Mouse (Mus musculus): ENCODE data around the gene Grk1.

The Grk1 gene

DNA sequence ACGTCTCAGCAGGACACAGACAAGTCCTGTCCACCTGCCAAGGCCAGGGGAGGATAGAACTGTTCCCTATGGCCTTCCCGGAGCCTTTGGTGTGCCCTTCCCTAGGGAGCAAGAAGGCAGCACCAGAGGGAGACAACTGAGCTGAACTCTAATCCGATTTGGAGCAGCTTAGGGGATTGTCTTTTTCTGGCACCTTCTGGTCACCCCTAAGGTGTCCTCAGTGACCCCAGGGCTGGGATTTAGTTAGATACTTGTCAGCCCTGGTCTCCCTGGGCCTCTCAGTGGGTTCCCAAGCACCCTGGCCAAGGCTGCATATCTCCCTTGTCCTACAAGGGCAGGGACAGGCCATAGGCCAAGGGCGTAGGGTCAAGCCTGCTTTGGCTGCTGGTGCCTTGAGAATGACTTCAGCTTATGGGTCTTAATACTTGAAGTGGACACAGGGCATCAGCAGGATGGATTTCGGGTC, at the start of gene Grk1:
TSS of gene Grk1 (plus strand) at position 416 of the 466 bp plus-strand sequence.
- DNase-seq = no peak

DNA sequence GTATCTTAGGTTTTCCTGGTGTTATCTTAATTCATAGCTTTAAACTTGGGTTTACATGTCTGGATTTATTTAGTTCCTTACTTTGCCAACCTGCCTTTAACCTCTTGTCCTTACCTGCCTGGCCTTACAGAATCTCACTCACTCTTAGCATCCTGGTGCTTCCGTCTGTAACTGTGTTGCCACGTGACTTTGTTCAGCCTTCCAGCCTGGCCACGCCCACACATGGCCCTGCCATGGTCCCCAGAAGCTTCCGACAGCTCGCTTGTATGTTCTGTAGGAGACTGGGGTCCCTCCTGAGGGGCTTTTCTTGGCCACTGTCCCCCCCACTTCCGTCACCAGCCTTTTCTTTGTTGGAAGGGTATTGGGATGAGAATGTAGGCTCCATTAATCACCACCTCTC, 48.7 kb upstream of the Grk1 start:
- DNase-seq = no peak

DNA sequence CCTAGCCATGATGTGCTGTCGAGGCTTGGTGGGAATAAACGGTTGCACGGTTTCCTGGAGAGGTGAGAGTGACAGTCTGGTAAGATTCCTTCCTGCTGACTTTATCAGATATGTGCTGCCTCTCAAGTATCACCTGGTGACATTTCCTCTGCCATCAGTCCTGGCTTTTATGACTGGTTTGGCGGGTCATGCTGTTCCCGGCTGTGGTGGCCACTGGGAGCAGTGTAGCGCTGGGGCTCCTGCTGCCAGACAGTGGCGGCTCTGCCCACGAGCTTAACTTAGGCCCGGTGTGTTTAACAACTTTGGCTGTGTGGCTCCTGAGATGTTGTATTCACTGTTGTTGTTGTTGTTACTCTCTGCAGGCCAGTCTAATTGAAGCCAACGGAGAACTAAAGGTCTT, 48.2 kb upstream of the Grk1 start:
- DNase-seq = no peak

DNA sequence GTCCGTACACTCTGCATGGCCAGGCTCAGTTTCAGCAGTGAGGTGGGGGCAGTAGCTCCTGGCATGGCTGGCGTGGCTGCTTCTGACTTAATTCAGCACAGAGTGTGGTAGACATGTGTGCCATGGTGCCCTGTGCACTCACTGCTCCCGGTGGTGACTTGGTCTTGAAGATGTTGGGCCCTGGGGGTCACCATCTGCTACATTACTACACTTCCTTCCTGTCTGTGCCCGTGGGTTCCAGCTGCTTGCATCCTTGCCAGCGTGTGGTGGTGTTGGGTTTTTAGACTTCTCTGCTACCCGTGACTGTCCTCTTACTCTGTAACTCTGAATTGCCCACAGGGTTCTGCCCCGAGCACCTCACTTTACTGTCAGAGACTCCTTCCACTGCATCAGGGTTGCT, 44.7 kb upstream of the Grk1 start:
- no peak for DNase-seq

DNA sequence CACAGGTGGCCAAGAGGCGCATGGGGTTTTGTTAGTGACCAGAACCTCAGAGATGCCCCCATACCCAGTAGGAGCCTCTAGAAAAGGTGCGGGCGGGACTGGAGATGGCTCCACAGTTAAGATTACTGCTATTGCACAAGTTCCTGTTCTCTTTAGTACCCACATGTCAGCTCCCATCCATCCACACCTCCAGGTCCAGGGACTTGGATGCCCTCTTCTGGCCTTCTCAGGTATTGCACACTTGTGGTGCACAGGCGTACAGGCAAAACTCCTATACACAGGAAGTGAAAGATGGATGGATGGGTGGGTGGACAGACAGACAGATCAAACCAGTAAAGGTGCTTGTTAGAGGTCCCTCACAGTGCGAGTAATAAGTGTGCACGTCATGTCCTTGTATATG, 43.0 kb upstream of the Grk1 start:
- peak in 1 of 2 experiments; percentile 16 for DNase-seq

DNA sequence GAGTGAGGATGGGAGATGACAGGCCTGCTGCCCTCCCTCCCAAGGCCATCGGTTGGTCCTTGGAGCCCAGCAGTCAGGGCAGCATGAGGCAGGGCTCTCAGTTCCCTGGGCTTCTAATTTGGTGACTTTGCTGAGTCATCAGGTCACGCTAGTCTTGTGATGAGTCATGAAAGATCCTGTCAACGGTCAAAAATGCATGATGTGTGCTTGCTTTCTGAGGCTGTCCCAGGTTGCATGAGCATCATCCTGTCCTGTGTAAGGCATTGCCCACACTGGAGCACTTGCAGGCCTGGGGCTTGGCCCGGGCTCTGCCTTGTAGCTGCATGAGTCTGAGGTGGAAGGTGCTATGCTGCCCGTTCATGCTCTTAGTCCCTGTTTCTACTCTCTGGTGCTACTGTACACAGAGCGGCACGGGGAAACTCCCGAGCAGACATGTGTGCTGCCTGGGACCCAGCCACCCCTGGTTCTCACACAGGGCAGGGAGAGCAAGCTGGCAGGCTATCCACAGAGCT, 31.7 kb upstream of the Grk1 start:
- DNase-seq = no peak

DNA sequence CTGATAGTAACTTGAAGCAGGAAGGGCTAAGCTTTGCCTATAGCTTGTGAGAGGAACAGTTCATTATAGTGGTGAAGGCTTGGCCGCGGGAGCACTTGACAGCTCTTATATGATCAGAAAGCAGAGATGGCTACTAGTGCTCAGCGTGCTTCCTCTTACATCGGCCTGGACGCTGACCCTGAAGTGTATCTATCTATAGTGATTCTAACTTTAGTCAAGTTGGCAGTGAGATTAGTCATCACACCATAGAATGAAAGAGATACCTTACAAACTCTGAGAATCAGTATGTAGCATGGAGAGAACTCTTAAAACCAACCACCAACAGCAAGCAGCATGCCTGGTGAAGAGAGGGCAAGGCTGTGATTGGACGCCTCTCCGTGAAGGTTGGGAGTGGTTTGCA, 23.3 kb upstream of the Grk1 start:
- no peak for DNase-seq

DNA sequence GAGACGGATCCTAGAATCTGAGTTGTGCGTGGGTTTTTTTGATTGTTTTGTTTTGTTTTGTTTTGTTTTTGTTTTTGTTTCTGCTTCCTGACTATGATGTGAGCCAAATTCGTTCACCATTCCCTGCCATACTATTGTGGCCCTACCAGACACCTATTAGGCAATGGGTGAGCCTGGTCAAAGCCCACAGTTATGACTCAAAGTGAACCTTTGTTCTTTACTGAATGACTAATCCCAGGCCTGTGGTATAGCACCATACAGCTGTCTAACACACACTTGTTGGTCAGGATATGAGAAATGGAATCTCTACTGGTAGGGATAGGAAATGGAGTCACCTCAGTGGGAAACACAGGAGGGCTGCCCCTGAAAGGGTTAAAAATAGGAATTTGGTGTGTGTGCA, 22.3 kb upstream of the Grk1 start:
- no peak for DNase-seq

DNA sequence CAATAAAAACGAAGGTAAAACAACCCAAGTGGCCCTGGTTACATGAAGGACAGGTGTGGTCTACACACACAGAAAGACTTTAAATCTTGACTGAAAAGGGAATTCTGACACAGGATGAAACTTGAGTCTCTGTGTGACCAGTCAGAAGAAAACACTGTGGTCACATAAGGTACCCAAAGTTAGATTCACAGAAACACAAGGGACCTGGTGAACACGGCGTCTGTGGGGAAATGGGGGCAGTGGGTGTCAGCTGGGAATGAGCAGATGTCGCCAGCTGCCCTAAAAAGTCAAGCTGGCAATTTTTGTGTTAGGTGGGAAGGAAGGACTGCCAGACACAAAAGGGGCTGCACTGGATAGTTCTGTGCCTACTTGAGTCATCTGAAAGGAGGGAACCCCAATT, 21.9 kb upstream of the Grk1 start:
- DNase-seq = no peak

DNA sequence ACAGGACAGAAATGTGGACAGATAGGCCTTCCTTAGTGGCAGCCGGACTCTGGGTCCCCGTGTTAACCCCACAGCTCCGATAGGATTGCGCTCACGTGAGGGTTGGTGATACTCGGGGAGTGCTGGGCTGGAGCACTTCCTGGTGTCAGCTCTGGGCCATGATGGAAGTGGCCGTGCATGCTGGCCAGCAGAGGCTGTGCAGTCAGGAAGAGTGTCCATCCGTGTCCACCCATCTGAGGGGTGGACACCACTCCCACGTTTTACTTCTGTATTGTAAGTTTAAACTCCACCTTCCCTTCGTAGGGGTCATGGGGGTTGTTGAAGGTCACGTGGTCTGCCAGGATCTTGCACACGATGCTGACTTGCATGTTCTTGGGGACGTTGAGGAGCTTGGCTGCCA, 18.5 kb upstream of the Grk1 start:
- no peak for DNase-seq

DNA sequence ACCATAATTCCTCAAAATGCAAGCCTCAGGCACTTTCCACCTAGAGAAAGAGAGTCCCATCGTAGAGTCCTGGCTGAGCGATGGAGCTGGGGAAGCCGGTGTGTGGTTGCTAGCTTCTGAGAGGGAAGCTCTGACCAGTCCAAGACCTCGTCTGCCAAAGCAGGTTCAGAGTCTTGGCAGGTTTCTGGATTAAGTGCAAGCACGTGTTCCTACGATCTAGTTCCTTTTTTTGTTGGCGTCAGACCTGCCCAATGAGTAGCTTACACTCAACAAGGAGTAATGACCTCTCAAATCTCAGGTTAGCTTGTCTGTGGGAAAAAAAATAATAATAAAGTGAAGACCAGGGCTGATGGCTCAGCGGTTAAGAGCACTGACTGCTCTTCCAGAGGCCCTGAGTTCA, 17.2 kb upstream of the Grk1 start:
- no peak for DNase-seq

DNA sequence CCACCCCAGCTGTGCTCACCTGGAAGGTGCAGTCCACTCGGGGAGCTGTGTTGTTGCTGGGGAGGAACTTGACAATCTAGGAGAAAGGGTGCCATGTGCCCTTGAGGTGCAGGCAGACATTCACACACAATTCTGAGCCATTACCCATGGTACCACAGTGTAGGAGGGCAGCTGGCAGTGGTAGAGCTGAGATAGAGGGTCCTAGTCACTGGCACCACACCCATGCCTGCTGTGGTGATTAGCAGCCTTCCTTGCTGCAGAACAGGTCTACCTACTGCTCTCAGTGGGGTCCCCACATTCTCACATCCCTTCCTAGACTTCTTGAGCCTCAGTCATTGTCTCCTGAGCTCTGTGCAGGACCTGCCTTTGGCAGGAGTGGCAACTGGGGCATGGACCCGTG, 16.1 kb upstream of the Grk1 start:
- DNase-seq = no peak

DNA sequence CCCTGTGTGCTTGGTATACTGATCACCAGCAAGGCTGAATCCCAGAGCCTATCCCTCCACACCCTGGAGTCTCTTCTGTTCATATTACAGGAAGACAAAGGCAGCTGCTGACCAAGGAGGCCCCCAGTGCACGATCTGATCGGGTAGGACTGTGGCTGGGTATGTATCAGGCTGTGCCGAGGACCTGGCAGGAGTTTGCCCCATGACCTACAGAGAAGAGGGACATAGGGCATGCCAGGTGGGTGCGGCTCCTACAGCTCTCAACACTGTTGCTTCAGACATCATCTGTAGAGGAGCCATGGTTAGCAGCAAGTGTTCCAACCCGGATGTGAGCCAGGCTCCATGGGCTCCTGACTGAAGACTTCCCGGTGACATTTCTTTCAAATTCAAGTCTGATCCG, 11.0 kb upstream of the Grk1 start:
- DNase-seq = no peak

DNA sequence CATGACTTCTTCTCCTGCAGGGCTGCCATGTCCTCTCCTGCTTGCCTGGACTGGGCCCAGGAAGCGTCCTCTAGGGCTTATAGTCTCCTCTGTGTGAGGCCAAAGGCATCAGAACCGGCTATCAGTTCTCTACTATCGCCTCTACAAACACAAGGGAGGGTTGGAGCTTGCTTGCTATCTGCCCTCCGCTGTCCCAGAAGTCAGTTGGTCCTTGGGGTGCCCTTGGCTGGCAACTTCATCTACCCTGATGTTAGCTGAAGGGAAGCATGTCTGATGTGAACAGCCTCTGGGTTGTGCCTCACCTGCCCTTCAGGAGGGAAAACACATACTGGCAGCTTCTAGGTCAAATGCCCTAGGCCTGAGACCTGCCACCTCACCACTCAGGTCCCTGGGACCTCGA, 8.2 kb upstream of the Grk1 start, which contains the start of gene Atp4b:
TSS of gene Atp4b (minus strand) at position 101 of the 400 bp plus-strand sequence.
- no peak for DNase-seq

DNA sequence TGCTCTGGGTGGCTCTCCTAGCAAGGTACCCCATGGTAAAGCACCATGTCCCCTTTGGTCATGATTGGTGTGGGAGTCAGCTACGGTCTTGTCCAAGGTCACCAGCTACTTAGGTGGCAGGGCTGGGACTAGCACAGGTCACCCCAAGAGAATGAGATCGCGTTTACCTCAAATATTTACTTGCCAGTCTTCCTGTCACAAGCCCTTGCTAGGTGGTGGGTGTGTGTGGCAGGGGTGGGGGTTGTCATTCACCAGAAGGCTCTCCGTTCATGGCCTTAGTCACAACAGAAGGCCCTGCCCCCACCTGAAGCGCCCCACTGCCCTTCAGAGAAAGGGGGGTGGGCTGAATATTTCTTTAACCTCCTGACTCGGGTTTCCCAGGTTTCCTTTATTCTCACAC, 1.4 kb upstream of the Grk1 start:
- no peak for DNase-seq

DNA sequence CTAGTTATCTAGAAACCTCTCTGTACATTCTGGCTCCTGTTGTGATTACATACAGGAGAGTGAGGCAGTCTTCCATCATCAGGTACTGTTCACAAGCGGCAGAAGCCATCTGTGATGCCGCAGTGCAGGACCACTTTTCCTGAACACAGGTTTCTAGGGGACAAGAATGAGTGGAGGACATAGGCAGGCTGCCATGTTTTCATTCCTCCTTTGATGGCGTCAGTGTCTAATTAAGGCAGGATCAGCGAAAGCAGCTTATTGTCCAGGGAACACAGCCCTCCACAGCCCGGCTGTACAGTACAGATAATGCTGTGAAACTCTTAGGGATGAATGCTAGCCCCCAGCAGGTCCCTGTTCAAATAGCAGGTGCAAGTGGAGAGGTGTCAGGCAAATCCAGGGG, 1.1 kb downstream of the Grk1 start:
- DNase-seq = no peak

DNA sequence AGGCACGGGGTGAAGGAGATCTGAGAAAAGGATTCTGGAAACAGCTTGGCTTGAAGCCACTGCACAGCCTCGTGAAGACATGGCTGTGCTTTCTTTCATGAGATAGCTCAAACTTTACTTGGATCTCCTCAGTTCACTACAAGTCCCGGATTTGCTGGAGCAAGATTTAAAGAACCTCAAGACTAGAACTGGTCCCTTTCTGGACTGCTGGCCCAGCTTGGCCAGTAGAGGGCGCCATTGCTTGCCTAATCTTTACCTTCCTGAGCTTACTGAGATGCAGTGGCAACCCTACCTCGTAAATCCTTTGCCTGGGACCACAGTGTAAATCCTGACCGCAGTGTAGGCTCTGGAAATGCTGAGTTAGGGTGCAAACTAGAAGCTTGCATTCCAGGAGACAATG, 6.7 kb downstream of the Grk1 start:
- DNase-seq = peak; percentile 48 to 72

DNA sequence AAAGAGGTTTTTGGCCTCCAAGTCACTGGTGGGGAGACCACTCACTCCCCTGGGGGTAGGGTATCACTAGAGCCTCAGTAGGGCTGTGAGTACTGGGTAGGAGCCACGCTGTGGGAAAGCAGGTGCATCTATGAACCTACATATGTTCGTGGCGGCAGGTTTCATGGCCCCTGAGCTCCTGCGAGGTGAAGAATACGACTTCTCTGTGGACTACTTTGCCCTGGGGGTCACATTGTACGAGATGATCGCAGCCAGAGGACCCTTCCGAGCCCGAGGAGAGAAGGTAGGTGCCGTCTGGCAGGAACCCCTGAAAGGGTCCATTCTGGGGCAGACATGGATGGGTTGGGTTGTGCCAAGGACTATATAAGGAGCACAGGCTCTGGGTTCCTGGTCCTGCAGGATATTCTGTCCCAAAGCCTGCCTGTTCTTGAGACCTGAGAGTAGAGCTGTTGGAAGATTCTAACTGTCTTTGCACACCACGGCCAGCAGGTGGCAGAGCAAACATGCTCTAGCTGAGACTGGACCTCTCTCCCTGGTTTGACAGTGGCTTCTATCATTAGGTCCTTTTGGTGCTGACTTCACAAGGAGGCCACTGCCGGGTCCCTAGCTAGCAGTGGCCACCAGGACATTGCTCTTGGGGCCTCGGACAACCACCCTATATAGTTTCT, 8.1 kb downstream of the Grk1 start:
- peak; percentile 45 to 63 for DNase-seq

DNA sequence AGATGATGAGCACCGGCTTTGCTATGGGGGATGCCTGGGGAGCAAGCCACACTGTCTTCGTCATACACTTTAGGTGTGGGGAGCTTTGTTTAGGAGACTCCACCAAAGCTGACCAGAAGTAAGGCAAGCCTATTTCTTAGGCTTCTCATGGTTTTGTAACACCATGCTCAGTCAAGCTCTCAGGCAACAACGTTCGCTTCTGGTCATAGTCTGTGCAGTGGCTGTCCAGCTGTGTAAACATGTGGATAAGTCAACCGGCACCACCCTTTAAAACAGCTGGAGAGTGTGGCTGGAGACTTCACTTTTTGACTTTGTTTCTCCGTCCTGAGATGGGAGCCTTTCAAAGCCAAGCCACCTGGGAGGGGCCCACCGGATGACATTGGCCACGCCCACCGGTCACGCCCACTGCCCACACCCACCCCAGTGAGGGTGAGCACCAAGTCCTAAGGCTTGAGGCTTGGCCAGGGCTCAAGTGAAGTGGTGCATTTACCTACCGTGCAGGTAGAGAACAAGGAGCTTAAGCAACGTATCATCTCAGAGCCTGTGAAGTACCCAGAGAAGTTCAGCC, 9.0 kb downstream of the Grk1 start:
- DNase-seq = peak in 1 of 2 experiments; percentile 10

DNA sequence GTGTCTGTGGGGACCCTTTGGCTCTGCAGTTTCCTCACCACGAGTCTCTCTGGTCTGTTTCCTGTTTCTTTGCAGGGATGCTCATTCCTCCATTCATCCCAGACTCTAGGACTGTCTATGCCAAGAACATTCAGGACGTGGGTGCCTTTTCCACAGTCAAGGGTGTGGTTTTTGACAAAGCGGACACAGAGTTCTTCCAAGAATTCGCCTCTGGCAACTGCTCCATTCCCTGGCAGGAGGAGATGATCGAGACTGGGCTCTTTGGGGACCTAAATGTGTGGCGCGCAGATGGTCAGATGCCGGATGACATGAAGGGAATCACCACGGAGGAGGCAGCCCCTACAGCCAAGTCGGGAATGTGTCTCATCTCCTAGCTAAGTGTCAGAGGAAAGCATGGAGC, 11.0 kb downstream of the Grk1 start:
- no peak for DNase-seq

DNA sequence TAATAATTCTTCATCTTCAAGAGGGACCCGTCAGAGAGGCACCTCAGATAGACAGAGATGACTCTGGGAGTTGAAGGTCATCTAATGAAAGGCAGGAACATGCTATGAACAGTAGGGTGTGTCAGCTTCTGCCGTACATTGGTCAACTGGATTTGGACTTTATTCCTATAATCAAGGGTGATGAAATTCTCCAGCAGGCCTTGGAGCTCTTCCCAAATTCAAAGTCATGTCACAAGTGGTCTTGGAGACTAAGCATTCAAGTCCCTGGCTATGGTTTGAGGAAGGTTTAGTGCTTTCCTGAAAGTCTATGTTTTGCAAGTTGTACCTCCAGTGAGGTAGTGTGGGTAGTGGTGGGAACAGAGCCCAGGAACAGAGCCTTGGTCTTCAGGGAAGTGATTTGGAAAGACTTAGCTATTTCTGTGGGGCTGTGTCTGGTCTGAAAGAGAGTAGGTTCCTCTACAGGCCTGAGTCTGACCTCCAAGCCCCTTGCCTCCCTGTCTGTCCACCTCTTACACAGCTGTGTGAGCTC, 14.3 kb downstream of the Grk1 start:
- DNase-seq = no peak

DNA sequence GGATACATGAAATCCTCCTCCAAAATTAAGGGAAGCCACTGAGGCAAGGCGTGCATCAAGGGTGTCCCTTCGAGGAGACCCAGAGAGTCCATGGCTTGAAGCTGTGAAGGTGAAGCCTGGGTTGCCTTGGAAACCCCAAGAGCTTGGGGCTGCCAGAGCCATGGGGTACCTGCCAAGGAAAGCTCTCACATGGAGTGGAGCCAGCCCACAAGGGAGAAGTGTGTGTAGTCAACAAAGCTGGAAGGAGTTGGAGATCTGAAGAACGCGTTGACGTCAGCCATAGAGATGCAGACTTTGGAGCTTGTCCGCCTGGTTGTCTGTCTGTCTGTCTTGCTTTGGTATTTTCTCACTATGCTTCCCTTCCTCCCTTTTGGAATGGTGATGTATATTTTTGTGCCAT, 16.1 kb downstream of the Grk1 start:
- DNase-seq = peak in 1 of 2 experiments; percentile 7

DNA sequence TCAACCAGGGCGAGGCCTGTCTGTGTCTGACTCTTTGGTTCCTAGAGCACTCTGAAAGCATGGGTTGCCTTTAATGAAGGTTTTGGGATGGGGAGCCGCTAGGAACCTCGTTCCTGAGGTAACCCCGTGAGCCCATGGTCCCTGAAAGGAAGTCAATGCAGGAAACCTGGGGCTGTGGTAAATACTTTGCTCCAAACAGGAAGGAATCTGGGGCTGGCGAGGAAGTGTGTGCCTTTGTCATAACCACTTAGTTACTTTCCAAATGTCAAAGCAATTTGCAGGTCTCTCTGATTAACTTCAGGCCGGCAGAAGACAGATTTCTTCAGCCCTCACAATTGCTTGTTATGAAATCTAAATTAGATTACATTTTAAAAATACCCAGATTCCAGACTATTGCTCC, 22.5 kb downstream of the Grk1 start:
- peak; percentile 30 to 39 for DNase-seq

DNA sequence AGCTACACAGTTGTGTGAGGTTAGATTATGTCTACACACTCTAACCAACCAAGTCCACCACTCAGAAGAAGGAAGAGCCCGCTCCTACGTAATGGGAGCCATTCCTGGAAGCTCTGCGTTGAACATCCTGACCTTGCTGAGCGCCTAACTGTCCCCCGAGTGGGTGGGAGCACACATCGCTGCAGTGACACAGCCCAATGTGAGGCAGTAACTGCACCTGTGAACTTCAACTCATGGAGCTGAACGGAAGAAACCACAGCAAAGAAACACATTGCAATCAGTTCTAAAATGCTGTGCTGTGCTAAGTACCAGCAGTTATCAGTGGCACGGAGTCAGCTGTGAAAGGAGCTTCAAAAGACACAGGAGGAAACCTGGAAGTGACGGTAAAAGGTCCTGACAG, 23.3 kb downstream of the Grk1 start:
- no peak for DNase-seq

DNA sequence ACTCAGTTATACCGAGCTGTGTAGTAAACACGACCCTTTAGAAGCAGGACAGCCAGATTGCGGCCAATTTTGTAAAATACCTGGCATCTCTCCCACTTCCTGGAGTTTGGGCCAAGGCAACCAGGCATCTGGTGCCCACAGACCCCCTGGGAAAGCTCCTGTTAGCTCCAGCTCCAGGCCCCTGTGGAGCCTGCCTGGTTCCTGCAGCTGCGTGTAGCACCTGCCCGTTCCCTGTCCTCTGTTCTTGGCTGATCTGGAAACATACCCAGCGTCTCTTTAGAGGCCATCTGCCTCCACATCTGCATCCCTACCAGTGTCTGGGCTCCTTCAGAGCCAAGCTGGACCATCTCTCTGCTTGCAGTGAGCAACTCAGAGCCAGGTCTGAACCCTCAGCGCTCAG, 25.5 kb downstream of the Grk1 start:
- no peak for DNase-seq

Data from lung, postnatal 4 days (tissue).